Mouse (Mus musculus) olfactory bulb, adult 2 months (tissue): ENCODE measurements around the gene Pced1b.

Experiments used
- CTCF ChIP-seq: fragments of 200-500 bp; IDR thresholded peaks from 2 replicates; pipeline ENCODE4 v1.5.1; 2012; ENCODE audit warnings: low read depth, mild to moderate bottlenecking, low read length, moderate library complexity; ENCODE audit not compliant: insufficient read depth
- POLR2A ChIP-seq: fragments of 200-500 bp; IDR thresholded peaks from 2 replicates; pipeline ENCODE4 v1.6.1; 2012; ENCODE audit warnings: mild to moderate bottlenecking, low read depth, low read length, moderate library complexity; ENCODE audit not compliant: insufficient read depth

- no peak for TF ChIP-seq CTCF
- TF ChIP-seq POLR2A = no peak
These were observed 121.2 kb downstream of the Pced1b start for GRCm38 (mm10) chr15:97368035-97368608.
